Mouse (Mus musculus) heart, embryonic 10.5 days (tissue): ENCODE results near the gene Vamp3. TPM values are rescaled to one million over a fixed set of nuclear protein-coding genes. Genes with fewer than 3 reads are reported as not detected.

ENCODE experiments used
- DNase-seq: peaks from one replicate; pipeline ENCODE4 v3.0.0-alpha.2; 2017; ENCODE audit warnings: low spot score
- H3K27ac ChIP-seq: fragments of 300-500 bp; sonication (generic); 2 replicates; pipeline ENCODE4 v1.5.1; 2016; ENCODE audit warnings: mild to moderate bottlenecking
- H3K27me3 ChIP-seq: fragments of 300-500 bp; sonication (generic); 2 replicates; pipeline ENCODE4 v1.6.1; 2016; ENCODE audit warnings: mild to moderate bottlenecking; ENCODE audit not compliant: poor library complexity, insufficient read depth, severe bottlenecking
- H3K36me3 ChIP-seq: fragments of 300-500 bp; sonication (generic); 2 replicates; pipeline ENCODE4 v1.6.1; 2016; ENCODE audit warnings: mild to moderate bottlenecking, moderate library complexity
- H3K4me1 ChIP-seq: fragments of 300-500 bp; sonication (generic); 2 replicates; pipeline ENCODE4 v1.6.1; 2016; ENCODE audit warnings: mild to moderate bottlenecking
- H3K4me3 ChIP-seq: fragments of 300-500 bp; sonication (generic); 2 replicates; pipeline ENCODE4 v1.5.1; 2016; ENCODE audit warnings: mild to moderate bottlenecking, moderate library complexity
- H3K9me3 ChIP-seq: fragments of 300-500 bp; sonication (generic); 2 replicates; pipeline ENCODE4 v1.6.1; 2016; ENCODE audit warnings: mild to moderate bottlenecking, moderate library complexity
- WGBS: fragments of 180-500 bp; shearing (Covaris S2); methylation state at CpG from one replicate; pipeline ENCODE4 v1.1.7; 2016; 5-methylcytosine and 5-hydroxymethylcytosine counted together
- polyA plus RNA-seq: library from polyadenylated mRNA; unstranded; fragments of >200 nt; fragmentation: Nextera tagmentation; extraction: Ambion mirVana; gene quantifications from 2 replicates; pipeline ENCODE4 v1.2.1, GENCODE M21; 2016

Gene Vamp3
- polyA plus RNA-seq: 105 and 113 TPM in 2 replicates

GRCm38 (mm10) chr4:151057347-151058321 lies at the start of gene Vamp3:
TSS of gene Vamp3 (minus strand) at chr4:151057963.
- DNase-seq: peak; percentile 99
- peaks cover 34% of the 10 kb centered on the region for H3K36me3 ChIP-seq
- H3K4me3 ChIP-seq: peak within 1 kb of the TSS; percentile 98
- no peaks in the 10 kb centered on the region for H3K4me1 ChIP-seq
- H3K9me3 ChIP-seq: no peaks in the 10 kb centered on the region
- peak within 1 kb of the TSS; percentile 98 for H3K27ac ChIP-seq
- under 1% methylated on average over 114 of the region's 114 CpGs for WGBS
- no peaks in the 10 kb centered on the region for H3K27me3 ChIP-seq

GRCm38 (mm10) chr4:151106468-151106867 lies 48.7 kb upstream of the Vamp3 start:
- Histone ChIP-seq H3K4me3 (peak overlapping the region; percentile 91), H3K36me3 (no peaks in the 10 kb centered on the region), H3K4me1 (peaks cover 44% of the 10 kb centered on the region), H3K27me3 (peaks cover 41% of the 10 kb centered on the region), H3K9me3 (no peaks in the 10 kb centered on the region), H3K27ac (0 out of 2 replicates have a peak overlapping the region, but pooled peaks have one; percentile 95)
- DNase-seq: no peak
- WGBS: 29% methylated on average over 10 of the region's 10 CpGs

GRCm38 (mm10) chr4:151105886-151106285 lies 48.1 kb upstream of the Vamp3 start:
- H3K36me3 ChIP-seq: no peaks in the 10 kb centered on the region
- 0 out of 2 replicates have a peak overlapping the region, but pooled peaks have one; percentile 17 for H3K27ac ChIP-seq
- 80% methylated on average over 6 of the region's 6 CpGs for WGBS
- peaks cover 35% of the 10 kb centered on the region for H3K27me3 ChIP-seq
- no peak for DNase-seq
- peaks cover 45% of the 10 kb centered on the region for H3K4me1 ChIP-seq
- no peaks in the 10 kb centered on the region for H3K9me3 ChIP-seq
- H3K4me3 ChIP-seq: peak overlapping the region; percentile 91; the same call in 1 of the 2 replicates

- WGBS: 64% methylated on average over 10 of the region's 10 CpGs
- Histone ChIP-seq H3K9me3 (no peaks in the 10 kb centered on the region), H3K4me3 (peak overlapping the region; percentile 12; the same call in 1 of the 2 replicates), H3K36me3 (no peaks in the 10 kb centered on the region), H3K27ac (peak overlapping the region; percentile 67; the same call in 1 of the 2 replicates), H3K27me3 (peaks cover 20% of the 10 kb centered on the region), H3K4me1 (peaks cover 54% of the 10 kb centered on the region)
- DNase-seq: no peak
These were observed 46.4 kb upstream of the Vamp3 start for GRCm38 (mm10) chr4:151104147-151104546.

- DNase-seq: no peak
- Histone ChIP-seq H3K4me1 (peaks cover 54% of the 10 kb centered on the region), H3K9me3 (no peaks in the 10 kb centered on the region), H3K4me3 (no peak overlapping the region), H3K27ac (peak overlapping the region; percentile 67; the same call in 1 of the 2 replicates), H3K36me3 (no peaks in the 10 kb centered on the region), H3K27me3 (peaks cover 15% of the 10 kb centered on the region)
- 76% methylated on average over 11 of the region's 11 CpGs for WGBS
These were observed 45.9 kb upstream of the Vamp3 start for GRCm38 (mm10) chr4:151103646-151104045.

GRCm38 (mm10) chr4:151097104-151097438 lies 39.3 kb upstream of the Vamp3 start:
- peaks cover 7% of the 10 kb centered on the region; the same call in 1 of the 2 replicates for H3K36me3 ChIP-seq
- peaks cover 59% of the 10 kb centered on the region for H3K4me1 ChIP-seq
- peak overlapping the region; percentile 87 for H3K27ac ChIP-seq
- no peaks in the 10 kb centered on the region for H3K27me3 ChIP-seq
- H3K9me3 ChIP-seq: no peaks in the 10 kb centered on the region
- H3K4me3 ChIP-seq: peak overlapping the region; percentile 45
- 47% methylated on average over 11 of the region's 11 CpGs for WGBS
- no peak for DNase-seq

- no peaks in the 10 kb centered on the region for H3K27me3 ChIP-seq
- H3K4me3 ChIP-seq: peak overlapping the region; percentile 45
- no peaks in the 10 kb centered on the region for H3K9me3 ChIP-seq
- H3K36me3 ChIP-seq: peaks cover 7% of the 10 kb centered on the region; the same call in 1 of the 2 replicates
- peaks cover 60% of the 10 kb centered on the region for H3K4me1 ChIP-seq
- H3K27ac ChIP-seq: peak overlapping the region; percentile 87
- DNase-seq: no peak
- WGBS: 51% methylated on average over 18 of the region's 18 CpGs
These were observed 38.8 kb upstream of the Vamp3 start for GRCm38 (mm10) chr4:151096334-151097103.

GRCm38 (mm10) chr4:151095207-151095606 lies 37.4 kb upstream of the Vamp3 start:
- Histone ChIP-seq H3K9me3 (no peaks in the 10 kb centered on the region), H3K27me3 (no peaks in the 10 kb centered on the region), H3K4me1 (peaks cover 63% of the 10 kb centered on the region), H3K36me3 (peaks cover 7% of the 10 kb centered on the region; the same call in 1 of the 2 replicates), H3K27ac (peak overlapping the region; percentile 81), H3K4me3 (no peak overlapping the region)
- DNase-seq: no peak
- WGBS: 35% methylated on average over 2 of the region's 2 CpGs

- Histone ChIP-seq H3K36me3 (peaks cover 44% of the 10 kb centered on the region), H3K9me3 (no peaks in the 10 kb centered on the region), H3K27me3 (no peaks in the 10 kb centered on the region), H3K27ac (peak within 1 kb of the TSS; percentile 50), H3K4me1 (peaks cover 39% of the 10 kb centered on the region), H3K4me3 (no peak within 1 kb of the TSS)
- no peak for DNase-seq
- 85% methylated on average over 7 of the region's 7 CpGs for WGBS
These were observed 31.5 kb upstream of the Vamp3 start, which contains the start of gene Gm13090 for GRCm38 (mm10) chr4:151089270-151089669. TSS of gene Gm13090 (plus strand) at chr4:151089570.

GRCm38 (mm10) chr4:151088819-151089218 lies 31.1 kb upstream of the Vamp3 start:
- DNase-seq: no peak
- peaks cover 39% of the 10 kb centered on the region for H3K4me1 ChIP-seq
- H3K9me3 ChIP-seq: no peaks in the 10 kb centered on the region
- H3K27me3 ChIP-seq: no peaks in the 10 kb centered on the region
- 86% methylated on average over 14 of the region's 14 CpGs for WGBS
- H3K4me3 ChIP-seq: no peak overlapping the region
- H3K36me3 ChIP-seq: peaks cover 43% of the 10 kb centered on the region
- H3K27ac ChIP-seq: no peak overlapping the region

GRCm38 (mm10) chr4:151087358-151087757 lies 29.6 kb upstream of the Vamp3 start:
- Histone ChIP-seq H3K27ac (no peak overlapping the region), H3K4me1 (peaks cover 47% of the 10 kb centered on the region), H3K27me3 (no peaks in the 10 kb centered on the region), H3K4me3 (no peak overlapping the region), H3K36me3 (peaks cover 55% of the 10 kb centered on the region), H3K9me3 (no peaks in the 10 kb centered on the region)
- WGBS: 91% methylated on average over 1 of the region's 1 CpGs
- DNase-seq: no peak

GRCm38 (mm10) chr4:151083027-151083426 lies 25.3 kb upstream of the Vamp3 start:
- peaks cover 87% of the 10 kb centered on the region for H3K36me3 ChIP-seq
- no peak for DNase-seq
- no peaks in the 10 kb centered on the region; the same call in 1 of the 2 replicates for H3K27me3 ChIP-seq
- WGBS: 43% methylated on average over 5 of the region's 5 CpGs
- no peaks in the 10 kb centered on the region for H3K9me3 ChIP-seq
- peak overlapping the region; percentile 77 for H3K27ac ChIP-seq
- peaks cover 29% of the 10 kb centered on the region for H3K4me1 ChIP-seq
- H3K4me3 ChIP-seq: no peak overlapping the region
